9 mouse cellular contexts compared by ENCODE assay signal in genomic region chr9:122836790-122837189, GRCm38 (mm10). TPM values are rescaled to one million over a fixed set of nuclear protein-coding genes. Genes with fewer than 3 reads are reported as not detected.
DNase-seq lines count a peak whose midpoint lies in the region; ATAC-seq and TF ChIP-seq lines count a peak whose summit lies in the region.
"Had no signal": no experiment of that assay in that cellular context is flagged by ENCODE, and none has a peak within 500 bp of the region (broad histone marks: within the 10 kb centered on the region; RNA-seq: fewer than 3 reads in every experiment).

No protein-coding gene starts in this region.

- peak overlapping the region; percentile 77 for H3K27ac ChIP-seq in lung, embryonic 15.5 days
- H3K27ac ChIP-seq in neural tube, embryonic 15.5 days (replicated peaks) = peak overlapping the region; percentile 56
- H3K27ac ChIP-seq: liver, embryonic 15.5 days had no signal

- DNase-seq in lung, adult 2 months = no peak
- DNase-seq in cerebellum, postnatal 14 days = peak; percentile 80 to 84
- peak; percentile 62 for DNase-seq in heart, postnatal 10 days
- DNase-seq in layer of hippocampus, postnatal 10 days (ENCODE audit: low spot score in 2 of 2) = peak; percentile 71 to 78
- no peak for DNase-seq in thymus, postnatal 36 days
- DNase-seq in embryo, embryonic 9.5 days (ENCODE audit: extremely low spot score) = no peak

- no peak overlapping the region for H3K4me2 ChIP-seq in lung, embryonic 15.5 days
- 0 out of 2 replicates have a peak overlapping the region, but pooled peaks have one; percentile 2 for H3K4me2 ChIP-seq in neural tube, embryonic 15.5 days
- H3K4me2 ChIP-seq: liver, embryonic 15.5 days had no signal

- H3K27me3 ChIP-seq in lung, embryonic 15.5 days = no peaks in the 10 kb centered on the region
- H3K27me3 ChIP-seq in neural tube, embryonic 15.5 days (replicated peaks) = no peaks in the 10 kb centered on the region
- H3K27me3 ChIP-seq: liver, embryonic 15.5 days had no signal

- peaks cover 18% of the 10 kb centered on the region for H3K4me1 ChIP-seq in lung, embryonic 15.5 days
- peaks cover 2% of the 10 kb centered on the region; the same call in 1 of the 2 replicates for H3K4me1 ChIP-seq in lung, adult 2 months (ENCODE audit: control insufficient read depth, insufficient read depth, low read length)
- peaks cover 10% of the 10 kb centered on the region for H3K4me1 ChIP-seq in neural tube, embryonic 15.5 days
- H3K4me1 ChIP-seq: liver, embryonic 15.5 days had no signal

- H3K36me3 ChIP-seq in lung, embryonic 15.5 days = peaks cover 3% of the 10 kb centered on the region; the same call in 1 of the 2 replicates
- H3K36me3 ChIP-seq in neural tube, embryonic 15.5 days = peaks cover 25% of the 10 kb centered on the region

- ATAC-seq in lung, embryonic 15.5 days (ENCODE audit: borderline replicate concordance, extremely low read depth, low FRiP score, low TSS enrichment) = peak; percentile 81
- peak; percentile 87 for ATAC-seq in neural tube, embryonic 15.5 days (ENCODE audit: low FRiP score)

- no peaks in the 10 kb centered on the region for H3K9me3 ChIP-seq in lung, embryonic 15.5 days
- H3K9me3 ChIP-seq in neural tube, embryonic 15.5 days (replicated peaks) = no peaks in the 10 kb centered on the region
- H3K9me3 ChIP-seq: liver, embryonic 15.5 days had no signal

- H3K9ac ChIP-seq in lung, embryonic 15.5 days = no peak overlapping the region; the same call in 1 of the 2 replicates
- no peak overlapping the region for H3K9ac ChIP-seq in neural tube, embryonic 15.5 days (replicated peaks)
- H3K9ac ChIP-seq: liver, embryonic 15.5 days had no signal

- WGBS in lung, embryonic 15.5 days = 25% methylated on average over 6 of the region's 6 CpGs
- 29% methylated on average over 6 of the region's 6 CpGs for WGBS in lung, adult 2 months
- WGBS in neural tube, embryonic 15.5 days = 29% methylated on average over 6 of the region's 6 CpGs

- TF ChIP-seq POLR2A in lung, adult 2 months (IDR thresholded peaks at IDR 0.05; ENCODE audit: borderline replicate concordance, extremely low read depth, low read depth, low read length) = no peak

- intact Hi-C loops in heart, postnatal 10 days (cut with DNase I) = loop anchor here (2.0 kb wide), 1 partner anchor 100 kb away; no protein-coding TSS in a partner anchor

- TF ChIP-seq CTCF in lung, adult 2 months (IDR thresholded peaks at IDR 0.05; ENCODE audit: insufficient read depth, low read length) = no peak

- no peak overlapping the region for H3K4me3 ChIP-seq in lung, embryonic 15.5 days
- no peak overlapping the region for H3K4me3 ChIP-seq in lung, adult 2 months (replicated peaks; ENCODE audit: extremely low read depth, low read depth, low read length)
- H3K4me3 ChIP-seq in neural tube, embryonic 15.5 days (replicated peaks) = no peak overlapping the region
- H3K4me3 ChIP-seq: liver, embryonic 15.5 days had no signal

RNA-seq across cellular contexts. Expression of gene Gm35549, which starts 7.0 kb away (rescaled TPM):
- 0.38 and 1.1 TPM in 2 replicates for polyA plus RNA-seq in lung, embryonic 15.5 days (2015; fragmentation: Nextera tagmentation; extraction: Ambion mirVana)
- not detected in 2 replicates for polyA plus RNA-seq in lung, adult 2 months (2012; rRNA removed)
- not detected for total RNA-seq in heart, postnatal 10 days (2021)
- not detected for total RNA-seq in layer of hippocampus, postnatal 10 days (2021)
- 0.51 and 0.55 TPM in 2 replicates for polyA plus RNA-seq in neural tube, embryonic 15.5 days (2015; fragmentation: Nextera tagmentation; extraction: Ambion mirVana)
- polyA plus RNA-seq: liver, embryonic 15.5 days had no signal

RNA-seq across cellular contexts. Expression of gene Zfp445, which starts 29.0 kb away (rescaled TPM):
- polyA plus RNA-seq in lung, embryonic 15.5 days (2015; fragmentation: Nextera tagmentation; extraction: Ambion mirVana) = 65.6 and 67.1 TPM in 2 replicates
- 23.1 and 36.9 TPM in 2 replicates for polyA plus RNA-seq in lung, adult 2 months (2012; rRNA removed)
- total RNA-seq in heart, postnatal 10 days (2021) = 100 to 1,000 TPM in 1 of 2 experiments, 10 to 100 TPM in 1; 94.5 to 117 TPM
- total RNA-seq in layer of hippocampus, postnatal 10 days (2021) = 100 to 1,000 TPM; 166 to 178 TPM
- 90.1 and 96.7 TPM in 2 replicates for polyA plus RNA-seq in neural tube, embryonic 15.5 days (2015; fragmentation: Nextera tagmentation; extraction: Ambion mirVana)

RNA-seq across cellular contexts. Expression of gene Tcaim, which starts 31.5 kb away (rescaled TPM):
- 5.9 and 6.2 TPM in 2 replicates for polyA plus RNA-seq in lung, embryonic 15.5 days (2015; fragmentation: Nextera tagmentation; extraction: Ambion mirVana)
- polyA plus RNA-seq in lung, adult 2 months (2012; rRNA removed) = 2.8 and 3.9 TPM in 2 replicates
- 10 to 100 TPM; 20.1 to 22.0 TPM for total RNA-seq in heart, postnatal 10 days (2021)
- total RNA-seq in layer of hippocampus, postnatal 10 days (2021) = 10 to 100 TPM; 12.6 to 14.9 TPM
- polyA plus RNA-seq in neural tube, embryonic 15.5 days (2015; fragmentation: Nextera tagmentation; extraction: Ambion mirVana) = 7.8 and 9.0 TPM in 2 replicates

RNA-seq across cellular contexts. Expression of gene Zkscan7, which starts 48.7 kb away (rescaled TPM):
- 3.5 and 4.7 TPM in 2 replicates for polyA plus RNA-seq in lung, embryonic 15.5 days (2015; fragmentation: Nextera tagmentation; extraction: Ambion mirVana)
- 2.3 and 4.0 TPM in 2 replicates for polyA plus RNA-seq in lung, adult 2 months (2012; rRNA removed)
- total RNA-seq in heart, postnatal 10 days (2021) = 1 to 10 TPM; 4.6 to 6.4 TPM
- total RNA-seq in layer of hippocampus, postnatal 10 days (2021) = 1 to 10 TPM; 5.0 TPM
- polyA plus RNA-seq in neural tube, embryonic 15.5 days (2015; fragmentation: Nextera tagmentation; extraction: Ambion mirVana) = 3.5 TPM in 2 replicates

Comparison
In these comparisons a context has a peak if more than half of its experiments do, and no peak if none do; other contexts are left out.
1. DNase-seq: peak in cerebellum, postnatal 14 days (2 of 2), heart, postnatal 10 days (2 of 2) and layer of hippocampus, postnatal 10 days (2 of 2); none in lung, adult 2 months (single experiment), thymus, postnatal 36 days (0 of 2) and embryo, embryonic 9.5 days (single experiment).